Mouse (Mus musculus) olfactory bulb, adult 2 months (tissue): ENCODE results near the gene Ppib.

ENCODE experiments used
- CTCF ChIP-seq: fragments of 200-500 bp; IDR thresholded peaks from 2 replicates; pipeline ENCODE4 v1.5.1; 2012; ENCODE audit warnings: low read depth, mild to moderate bottlenecking, low read length, moderate library complexity; ENCODE audit not compliant: insufficient read depth
- POLR2A ChIP-seq: fragments of 200-500 bp; IDR thresholded peaks from 2 replicates; pipeline ENCODE4 v1.6.1; 2012; ENCODE audit warnings: mild to moderate bottlenecking, low read depth, low read length, moderate library complexity; ENCODE audit not compliant: insufficient read depth

- TF ChIP-seq CTCF (no peak), POLR2A (no peak)
Observed at GRCm38 (mm10) chr9:66105168-66105567, 45.1 kb downstream of the Ppib start.
